Mouse (Mus musculus) C2C12 (cell line): Measurements from ENCODE around the gene Stpg1.

ENCODE experiments used
- CEBPB ChIP-seq: IDR thresholded peaks from one replicate; pipeline ENCODE4 v1.6.1; 2011; ENCODE audit warnings: low read depth, mild to moderate bottlenecking, control low read depth, moderate library complexity
- CTCF ChIP-seq: IDR thresholded peaks from one replicate; pipeline ENCODE4 v1.5.1; 2011; ENCODE audit not compliant: control insufficient read depth, insufficient read depth, insufficient read length
- MAX ChIP-seq: IDR thresholded peaks from one replicate; pipeline ENCODE4 v1.6.1; 2011; ENCODE audit warnings: mild to moderate bottlenecking, control low read depth
- USF1 ChIP-seq: IDR thresholded peaks from one replicate; pipeline ENCODE4 v1.6.1; 2011; ENCODE audit warnings: low read depth, mild to moderate bottlenecking, control low read depth, moderate library complexity

GRCm38 (mm10) chr4:135530270-135530669, 35.7 kb downstream of the Stpg1 start:
- TF ChIP-seq CTCF (no peak), MAX (no peak), USF1 (no peak), CEBPB (no peak)
